Mouse (Mus musculus) heart, embryonic 15.5 days (tissue): ENCODE measurements at regions not wholly inside any gene's neighbourhood (a gene's known extent, or its start where the extent isn't known, plus 50 kb on each side); places are given as distances from the start of the nearest gene placed in this dataset.

Experiments used
- ATAC-seq: fragments of 200-750 bp; cut with Nextera tagmentation; replicated peaks from 2 replicates; pipeline ENCODE4 v1.8.0; 2017; ENCODE audit warnings: low read depth, moderate TSS enrichment; ENCODE audit not compliant: insufficient number of reproducible peaks, insufficient read depth, low FRiP score
- H3K27ac ChIP-seq: fragments of 300-500 bp; sonication (generic); 2 replicates; pipeline ENCODE4 v1.5.1; 2015; ENCODE audit warnings: mild to moderate bottlenecking, inconsistent platforms
- H3K27me3 ChIP-seq: fragments of 300-500 bp; sonication (generic); 2 replicates; pipeline ENCODE4 v1.6.1; 2015; ENCODE audit warnings: inconsistent platforms
- H3K36me3 ChIP-seq: fragments of 300-500 bp; sonication (generic); 2 replicates; pipeline ENCODE4 v1.6.1; 2015; ENCODE audit warnings: mild to moderate bottlenecking, inconsistent platforms
- H3K4me1 ChIP-seq: fragments of 300-500 bp; sonication (generic); replicated peaks from 2 replicates; pipeline ENCODE4 v1.6.1; 2015; ENCODE audit warnings: inconsistent platforms
- H3K4me2 ChIP-seq: fragments of 300-500 bp; sonication (generic); 2 replicates; pipeline ENCODE4 v1.6.1; 2015; ENCODE audit warnings: inconsistent platforms, mild to moderate bottlenecking, moderate library complexity
- H3K4me3 ChIP-seq: fragments of 300-500 bp; sonication (generic); 2 replicates; pipeline ENCODE4 v1.5.1; 2015; ENCODE audit warnings: mild to moderate bottlenecking, inconsistent platforms
- H3K9ac ChIP-seq: fragments of 300-500 bp; sonication (generic); 2 replicates; pipeline ENCODE4 v1.6.1; 2015; ENCODE audit warnings: mild to moderate bottlenecking, inconsistent platforms
- H3K9me3 ChIP-seq: fragments of 300-500 bp; sonication (generic); replicated peaks from 2 replicates; pipeline ENCODE4 v1.6.1; 2016; ENCODE audit warnings: inconsistent platforms
- WGBS: fragments of 180-500 bp; shearing (Covaris S2); methylation state at CpG from one replicate; pipeline ENCODE4 v1.1.7; 2015; ENCODE audit warnings: mixed read lengths; 5-methylcytosine and 5-hydroxymethylcytosine counted together

DNA sequence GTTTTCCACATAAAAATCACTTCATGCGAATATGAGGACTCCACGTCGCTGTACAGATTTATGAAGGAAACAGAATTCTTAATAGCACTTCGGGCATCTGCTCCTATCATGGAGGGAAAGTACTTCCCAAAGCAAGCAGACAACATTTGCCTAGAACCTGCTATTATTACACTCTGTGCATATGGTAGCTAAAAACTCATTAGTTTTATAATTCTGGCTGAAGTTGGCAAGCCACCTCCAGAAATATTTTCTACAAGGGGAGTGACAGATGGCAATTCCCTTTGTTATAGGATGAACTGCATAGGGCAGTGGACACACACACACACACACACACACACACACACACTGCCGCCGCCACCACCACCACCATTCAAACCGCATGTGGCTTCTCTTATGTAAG lies 61.3 kb upstream of the Tlk1 start:
- Histone ChIP-seq H3K4me2 (no peak overlapping the region), H3K9me3 (no peaks in the 10 kb centered on the region), H3K27ac (no peak overlapping the region), H3K4me3 (no peak overlapping the region), H3K36me3 (no peaks in the 10 kb centered on the region), H3K27me3 (no peaks in the 10 kb centered on the region), H3K9ac (no peak overlapping the region), H3K4me1 (no peaks in the 10 kb centered on the region)
- ATAC-seq = no peak
- 90% methylated on average over 7 of the region's 7 CpGs for WGBS

DNA sequence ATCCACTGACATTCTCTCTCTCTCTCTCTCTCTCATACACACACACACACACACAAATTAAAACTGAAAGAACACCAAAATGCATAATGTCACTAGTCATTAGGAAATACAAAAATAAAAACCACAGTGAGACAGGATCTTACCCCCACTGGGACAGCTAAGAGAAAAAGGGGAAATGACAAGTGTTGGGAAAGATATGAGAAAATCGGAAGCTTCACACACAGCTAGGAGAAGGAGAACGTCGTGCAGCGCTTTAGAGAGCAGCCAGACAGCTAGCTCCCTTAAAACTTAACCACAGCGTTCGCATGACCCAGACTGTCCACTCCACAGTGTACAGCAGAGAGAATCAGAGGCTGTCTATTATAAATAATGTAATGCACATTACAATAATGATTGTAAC lies 60.1 kb upstream of the Tlk1 start:
- Histone ChIP-seq H3K4me2 (no peak overlapping the region), H3K9ac (no peak overlapping the region), H3K4me1 (no peaks in the 10 kb centered on the region), H3K27ac (no peak overlapping the region), H3K9me3 (no peaks in the 10 kb centered on the region), H3K27me3 (no peaks in the 10 kb centered on the region), H3K4me3 (no peak overlapping the region), H3K36me3 (no peaks in the 10 kb centered on the region)
- no peak for ATAC-seq
- WGBS = 72% methylated on average over 6 of the region's 6 CpGs

DNA sequence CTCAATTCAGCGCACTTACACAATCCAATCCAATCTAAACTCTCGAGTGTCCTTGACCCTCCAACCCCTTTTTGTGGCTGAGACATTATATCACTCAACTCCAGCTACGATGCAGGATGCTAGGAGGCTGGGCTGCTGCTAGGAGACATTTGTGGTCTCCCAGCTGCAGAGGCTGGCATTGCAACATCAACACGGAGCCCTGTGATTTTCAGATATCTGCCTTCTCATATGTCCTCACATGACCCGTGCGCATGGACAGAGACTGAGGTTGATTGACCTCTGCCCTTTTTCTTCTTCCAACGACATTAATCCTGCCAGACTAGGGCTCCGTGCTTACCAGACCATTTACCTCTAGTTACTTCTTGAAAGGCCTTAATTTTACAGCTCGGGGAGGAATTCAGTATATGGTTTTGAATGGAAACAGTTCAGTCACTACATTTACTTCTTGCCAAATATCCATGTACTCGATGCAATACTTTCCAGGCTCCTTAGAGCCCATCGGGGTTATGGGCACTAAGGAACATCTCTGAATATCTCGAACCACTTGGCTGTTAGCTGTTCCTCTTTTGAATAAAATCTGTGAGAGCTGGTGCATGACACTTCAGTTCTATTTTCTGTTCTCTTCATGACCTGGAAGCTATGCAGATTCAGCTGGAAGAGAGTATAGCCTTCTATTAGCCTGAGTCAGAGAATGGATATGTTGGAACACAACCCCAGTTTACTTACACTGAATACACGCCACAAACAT lies 52.0 kb upstream of the Tlk1 start:
- Histone ChIP-seq H3K9me3 (peaks cover 4% of the 10 kb centered on the region; the same call in 1 of the 2 replicates), H3K36me3 (no peaks in the 10 kb centered on the region), H3K4me1 (no peaks in the 10 kb centered on the region), H3K27me3 (no peaks in the 10 kb centered on the region), H3K4me3 (no peak overlapping the region), H3K9ac (no peak overlapping the region), H3K4me2 (no peak overlapping the region), H3K27ac (no peak overlapping the region)
- 80% methylated on average over 13 of the region's 13 CpGs for WGBS
- ATAC-seq = no peak

DNA sequence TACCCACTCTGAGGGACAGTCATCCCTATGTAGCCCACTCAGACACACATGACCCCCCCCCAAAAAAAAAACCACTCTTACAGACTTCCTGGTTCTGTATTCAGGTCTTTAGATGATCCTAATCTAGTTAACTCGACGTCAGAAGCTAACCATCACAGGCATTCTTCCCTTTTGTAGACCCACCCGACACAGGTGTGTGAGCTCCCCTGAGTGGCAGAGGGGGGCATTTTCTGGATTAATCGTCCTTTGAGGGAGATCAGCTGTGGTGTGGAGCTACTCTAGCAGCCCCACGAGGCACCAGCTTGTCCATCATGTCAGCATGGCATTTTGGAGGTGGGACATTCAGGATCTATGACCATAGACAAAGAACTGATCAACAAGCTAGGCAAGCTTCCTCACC lies 50.7 kb upstream of the Tlk1 start:
- no peak overlapping the region for H3K27ac ChIP-seq
- no peaks in the 10 kb centered on the region for H3K36me3 ChIP-seq
- 70% methylated on average over 5 of the region's 5 CpGs for WGBS
- no peaks in the 10 kb centered on the region for H3K27me3 ChIP-seq
- H3K9ac ChIP-seq = no peak overlapping the region
- H3K4me3 ChIP-seq = no peak overlapping the region
- peaks cover 4% of the 10 kb centered on the region; the same call in 1 of the 2 replicates for H3K9me3 ChIP-seq
- 0 out of 2 replicates have a peak, but pooled peaks cover 3% of the 10 kb centered on the region for H3K4me1 ChIP-seq
- ATAC-seq = no peak
- no peak overlapping the region for H3K4me2 ChIP-seq
